8 mouse cellular contexts compared by ENCODE assay signal in genomic region chr5:129786161-129786560, GRCm38 (mm10). TPM values are rescaled to one million over a fixed set of nuclear protein-coding genes. Genes with fewer than 3 reads are reported as not detected.
A peak's percentile ranks its signal among the peaks of the same experiment; 100 is the strongest.
DNase-seq lines count a peak whose midpoint lies in the region; ATAC-seq and TF ChIP-seq lines count a peak whose summit lies in the region.

No protein-coding gene starts in this region.

- no peak for ATAC-seq in kidney, postnatal 0 days (replicated peaks; ENCODE audit: low FRiP score, low read depth)
- ATAC-seq in hindbrain, embryonic 11.5 days (ENCODE audit: low FRiP score) = no peak
- no peak for ATAC-seq in midbrain, embryonic 13.5 days

- H3K27ac ChIP-seq in kidney, postnatal 0 days = peak overlapping the region; percentile 97
- peak overlapping the region; percentile 87 for H3K27ac ChIP-seq in bone marrow macrophage, adult 2 months (ENCODE audit: insufficient read depth, low read depth, low read length)
- H3K27ac ChIP-seq in hindbrain, embryonic 11.5 days (ENCODE audit: low read depth, low read length) = peak overlapping the region; percentile 96
- H3K27ac ChIP-seq in midbrain, embryonic 13.5 days = peak overlapping the region; percentile 96

- no peaks in the 10 kb centered on the region for H3K9me3 ChIP-seq in kidney, postnatal 0 days (replicated peaks; ENCODE audit: low read length)
- H3K9me3 ChIP-seq in hindbrain, embryonic 11.5 days (ENCODE audit: control insufficient read depth, low read length) = no peaks in the 10 kb centered on the region
- no peaks in the 10 kb centered on the region for H3K9me3 ChIP-seq in midbrain, embryonic 13.5 days

- peak overlapping the region; percentile 82 for H3K9ac ChIP-seq in kidney, postnatal 0 days (ENCODE audit: low read depth, low read length)
- peak overlapping the region; percentile 84 for H3K9ac ChIP-seq in hindbrain, embryonic 11.5 days (ENCODE audit: low read depth, low read length)
- H3K9ac ChIP-seq in midbrain, embryonic 13.5 days (replicated peaks) = peak overlapping the region; percentile 71

- no peak for DNase-seq in kidney, postnatal 0 days (ENCODE audit: low spot score)
- no peak for DNase-seq in kidney, adult 8-10 months
- DNase-seq in hindbrain, embryonic 11.5 days (ENCODE audit: low spot score) = no peak
- DNase-seq in embryo, embryonic 10 days (ENCODE audit: low spot score) = no peak
- DNase-seq in right cerebral cortex, adult 18-20 months = no peak
- no peak for DNase-seq in yolk sac, embryonic 10.5 days (ENCODE audit: low spot score)

- H3K27me3 ChIP-seq in kidney, postnatal 0 days (ENCODE audit: insufficient read depth, low read length) = no peaks in the 10 kb centered on the region
- H3K27me3 ChIP-seq in hindbrain, embryonic 11.5 days (ENCODE audit: control insufficient read depth, insufficient read depth, low read length) = no peaks in the 10 kb centered on the region
- H3K27me3 ChIP-seq in midbrain, embryonic 13.5 days = no peaks in the 10 kb centered on the region

- TF ChIP-seq POLR2A in bone marrow macrophage, adult 2 months (IDR thresholded peaks at IDR 0.05; ENCODE audit: borderline replicate concordance, low read depth, low read length) = no peak

- 82% methylated on average over 6 of the region's 6 CpGs for WGBS in kidney, postnatal 0 days
- WGBS in hindbrain, embryonic 11.5 days = 79% methylated on average over 6 of the region's 6 CpGs
- WGBS in midbrain, embryonic 13.5 days = 81% methylated on average over 6 of the region's 6 CpGs

- H3K4me3 ChIP-seq in kidney, postnatal 0 days (replicated peaks; ENCODE audit: low read depth, low read length) = peak overlapping the region; percentile 88
- peak overlapping the region; percentile 66 for H3K4me3 ChIP-seq in bone marrow macrophage, adult 2 months (ENCODE audit: insufficient read depth, low read length)
- H3K4me3 ChIP-seq in hindbrain, embryonic 11.5 days (ENCODE audit: low read depth, low read length) = peak overlapping the region; percentile 66
- peak overlapping the region; percentile 96 for H3K4me3 ChIP-seq in midbrain, embryonic 13.5 days (replicated peaks)

- H3K4me2 ChIP-seq in kidney, postnatal 0 days (ENCODE audit: low read length) = peak overlapping the region; percentile 67
- H3K4me2 ChIP-seq in hindbrain, embryonic 11.5 days (replicated peaks; ENCODE audit: low read depth, low read length) = peak overlapping the region; percentile 62
- peak overlapping the region; percentile 63 for H3K4me2 ChIP-seq in midbrain, embryonic 13.5 days (replicated peaks)

- no peak for TF ChIP-seq CTCF in kidney, postnatal 0 days (IDR thresholded peaks at IDR 0.05; ENCODE audit: low read depth)
- TF ChIP-seq CTCF in bone marrow macrophage, adult 2 months (IDR thresholded peaks at IDR 0.05; ENCODE audit: low read depth, low read length) = no peak

- H3K36me3 ChIP-seq in kidney, postnatal 0 days (ENCODE audit: insufficient read depth, low read length) = peaks cover 22% of the 10 kb centered on the region
- peaks cover 11% of the 10 kb centered on the region for H3K36me3 ChIP-seq in hindbrain, embryonic 11.5 days (ENCODE audit: control insufficient read depth, insufficient read depth, low read length)
- peaks cover 24% of the 10 kb centered on the region for H3K36me3 ChIP-seq in midbrain, embryonic 13.5 days

- H3K4me1 ChIP-seq in kidney, postnatal 0 days (replicated peaks; ENCODE audit: insufficient read depth, low read length) = no peaks in the 10 kb centered on the region; the same call in 1 of the 2 replicates
- peaks cover 9% of the 10 kb centered on the region for H3K4me1 ChIP-seq in bone marrow macrophage, adult 2 months (ENCODE audit: control insufficient read depth, insufficient read depth, low read length)
- H3K4me1 ChIP-seq in hindbrain, embryonic 11.5 days (replicated peaks; ENCODE audit: control insufficient read depth, insufficient read depth, low read length) = 0 out of 2 replicates have a peak, but pooled peaks cover 2% of the 10 kb centered on the region
- peaks cover 30% of the 10 kb centered on the region for H3K4me1 ChIP-seq in midbrain, embryonic 13.5 days (replicated peaks)

RNA-seq across cellular contexts. Expression of gene Psph, which starts 1.1 kb away (rescaled TPM):
- polyA plus RNA-seq in kidney, postnatal 0 days (2015; fragmentation: Nextera tagmentation; extraction: Ambion mirVana) = 65.8 and 66.1 TPM in 2 replicates
- polyA plus RNA-seq in bone marrow macrophage, adult 2 months (2012; ENCODE audit: insufficient read depth, insufficient read length, missing spikeins) = 7.5 and 7.9 TPM in 2 replicates
- polyA plus RNA-seq in hindbrain, embryonic 11.5 days (2014; fragmentation: Nextera tagmentation; extraction: Ambion mirVana) = 39.8 and 40.0 TPM in 2 replicates
- 35.7 and 37.4 TPM in 2 replicates for polyA plus RNA-seq in midbrain, embryonic 13.5 days (2015; fragmentation: Nextera tagmentation; extraction: Ambion mirVana)
